Mouse (Mus musculus) neural tube, embryonic 14.5 days (tissue): ENCODE data around the gene Asb10. TPM values are rescaled to one million over a fixed set of nuclear protein-coding genes. Genes with fewer than 3 reads are reported as not detected.

Source experiments
- ATAC-seq: fragments of 200-750 bp; cut with Nextera tagmentation; 2 replicates; pipeline ENCODE4 v1.8.0; 2017; ENCODE audit warnings: low read depth, mild to moderate bottlenecking, moderate TSS enrichment, moderate library complexity
- H3K27ac ChIP-seq: fragments of 300-500 bp; sonication (generic); 2 replicates; pipeline ENCODE4 v1.5.1; 2014; ENCODE audit warnings: low read depth, mild to moderate bottlenecking, control low read depth, low read length, moderate library complexity, mixed read lengths
- H3K27me3 ChIP-seq: fragments of 300-500 bp; sonication (generic); 2 replicates; pipeline ENCODE4 v1.6.1; 2014; ENCODE audit warnings: low read length; ENCODE audit not compliant: control insufficient read depth, insufficient read depth
- H3K36me3 ChIP-seq: fragments of 300-500 bp; sonication (generic); 2 replicates; pipeline ENCODE4 v1.6.1; 2014; ENCODE audit warnings: low read length, mixed read lengths; ENCODE audit not compliant: control insufficient read depth, insufficient read depth
- H3K4me1 ChIP-seq: fragments of 300-500 bp; sonication (generic); 2 replicates; pipeline ENCODE4 v1.6.1; 2014; ENCODE audit warnings: low read length; ENCODE audit not compliant: control insufficient read depth, insufficient read depth
- H3K4me2 ChIP-seq: fragments of 300-500 bp; sonication (generic); 2 replicates; pipeline ENCODE4 v1.6.1; 2014; ENCODE audit warnings: mild to moderate bottlenecking, low read depth, low read length, control low read depth
- H3K4me3 ChIP-seq: fragments of 300-500 bp; sonication (generic); 2 replicates; pipeline ENCODE4 v1.5.1; 2014; ENCODE audit warnings: low read depth, low read length, control low read depth, mixed read lengths
- H3K9ac ChIP-seq: fragments of 300-500 bp; sonication (generic); replicated peaks from 2 replicates; pipeline ENCODE4 v1.6.1; 2014; ENCODE audit warnings: low read depth, mild to moderate bottlenecking, control low read depth, low read length, mixed read lengths
- H3K9me3 ChIP-seq: fragments of 300-500 bp; sonication (generic); 2 replicates; pipeline ENCODE4 v1.6.1; 2016; ENCODE audit warnings: low read length; ENCODE audit not compliant: control insufficient read depth
- WGBS: fragments of 180-500 bp; shearing (Covaris S2); extraction: QIAGEN DNeasy Blood & Tissue Kit; methylation state at CpG from one replicate; pipeline ENCODE4 v1.1.7; 2014; 5-methylcytosine and 5-hydroxymethylcytosine counted together
- polyA plus RNA-seq: library from polyadenylated mRNA; unstranded; fragments of >200 nt; fragmentation: Nextera tagmentation; extraction: Ambion mirVana; gene quantifications from 2 replicates; pipeline ENCODE4 v1.2.1, GENCODE M21; 2014

The Asb10 gene
- polyA plus RNA-seq, 1 experiment from 2014 or later: 0.17 TPM

- Histone ChIP-seq H3K27ac (no peak overlapping the region), H3K4me3 (no peak overlapping the region), H3K36me3 (no peaks in the 10 kb centered on the region), H3K4me2 (no peak overlapping the region), H3K9ac (no peak overlapping the region), H3K9me3 (no peaks in the 10 kb centered on the region), H3K4me1 (no peaks in the 10 kb centered on the region), H3K27me3 (no peaks in the 10 kb centered on the region)
- ATAC-seq: no peak
- 86% methylated on average over 22 of the region's 22 CpGs for WGBS
Measured at GRCm38 (mm10) chr5:24539571-24540296, 1.0 kb downstream of the Asb10 start.

- no peak for ATAC-seq
- Histone ChIP-seq H3K4me3 (no peak overlapping the region), H3K27ac (no peak overlapping the region), H3K4me2 (no peak overlapping the region), H3K9me3 (no peaks in the 10 kb centered on the region), H3K4me1 (no peaks in the 10 kb centered on the region), H3K9ac (no peak overlapping the region), H3K36me3 (no peaks in the 10 kb centered on the region), H3K27me3 (no peaks in the 10 kb centered on the region)
- WGBS: 63% methylated on average over 16 of the region's 16 CpGs
Measured at GRCm38 (mm10) chr5:24537618-24538017, 3.2 kb downstream of the Asb10 start.

- Histone ChIP-seq H3K4me3 (no peak overlapping the region), H3K9ac (no peak overlapping the region), H3K27me3 (no peaks in the 10 kb centered on the region), H3K4me1 (no peaks in the 10 kb centered on the region), H3K9me3 (no peaks in the 10 kb centered on the region), H3K4me2 (no peak overlapping the region), H3K36me3 (no peaks in the 10 kb centered on the region), H3K27ac (no peak overlapping the region)
- no peak for ATAC-seq
- 65% methylated on average over 5 of the region's 5 CpGs for WGBS
Measured at GRCm38 (mm10) chr5:24536511-24536910, 4.3 kb downstream of the Asb10 start.

- ATAC-seq: no peak
- H3K27me3 ChIP-seq: no peaks in the 10 kb centered on the region
- no peak overlapping the region for H3K27ac ChIP-seq
- no peak overlapping the region for H3K4me2 ChIP-seq
- H3K4me1 ChIP-seq: no peaks in the 10 kb centered on the region
- H3K36me3 ChIP-seq: no peaks in the 10 kb centered on the region
- H3K9me3 ChIP-seq: no peaks in the 10 kb centered on the region
- no peak overlapping the region for H3K9ac ChIP-seq
- no peak overlapping the region for H3K4me3 ChIP-seq
- WGBS: 82% methylated on average over 3 of the region's 3 CpGs
Measured at GRCm38 (mm10) chr5:24535731-24536130, 5.0 kb downstream of the Asb10 start.

GRCm38 (mm10) chr5:24534292-24534691 is 6.5 kb downstream of the Asb10 start:
- no peaks in the 10 kb centered on the region for H3K4me1 ChIP-seq
- H3K27me3 ChIP-seq: no peaks in the 10 kb centered on the region
- WGBS: 61% methylated on average over 5 of the region's 5 CpGs
- H3K9ac ChIP-seq: no peak overlapping the region
- no peaks in the 10 kb centered on the region for H3K36me3 ChIP-seq
- H3K4me2 ChIP-seq: no peak overlapping the region
- no peak for ATAC-seq
- H3K4me3 ChIP-seq: no peak overlapping the region
- no peak overlapping the region for H3K27ac ChIP-seq
- H3K9me3 ChIP-seq: no peaks in the 10 kb centered on the region

- H3K4me1 ChIP-seq: no peaks in the 10 kb centered on the region
- H3K4me3 ChIP-seq: no peak overlapping the region
- H3K9me3 ChIP-seq: no peaks in the 10 kb centered on the region
- H3K27ac ChIP-seq: no peak overlapping the region
- 52% methylated on average over 11 of the region's 11 CpGs for WGBS
- no peak overlapping the region for H3K4me2 ChIP-seq
- ATAC-seq: no peak
- H3K9ac ChIP-seq: no peak overlapping the region
- H3K27me3 ChIP-seq: peaks cover 4% of the 10 kb centered on the region
- no peaks in the 10 kb centered on the region for H3K36me3 ChIP-seq
Measured at GRCm38 (mm10) chr5:24533391-24533790, 7.4 kb downstream of the Asb10 start.

GRCm38 (mm10) chr5:24530042-24530689 is 10.6 kb downstream of the Asb10 start:
- Histone ChIP-seq H3K27ac (peak overlapping the region; percentile 12; the same call in 1 of the 2 replicates), H3K27me3 (peaks cover 15% of the 10 kb centered on the region), H3K36me3 (no peaks in the 10 kb centered on the region), H3K4me1 (peaks cover 14% of the 10 kb centered on the region), H3K4me3 (no peak overlapping the region), H3K9ac (no peak overlapping the region), H3K9me3 (no peaks in the 10 kb centered on the region), H3K4me2 (no peak overlapping the region)
- ATAC-seq: peak; percentile 55
- WGBS: 11% methylated on average over 24 of the region's 24 CpGs

- peaks cover 20% of the 10 kb centered on the region for H3K27me3 ChIP-seq
- WGBS: 12% methylated on average over 6 of the region's 6 CpGs
Measured at GRCm38 (mm10) chr5:24527780-24528179, 13.0 kb downstream of the Asb10 start.

GRCm38 (mm10) chr5:24526889-24527230 is 13.9 kb downstream of the Asb10 start, which contains the start of gene Gbx1:
Gbx1 (minus strand) TSS chr5:24527202.
- WGBS: under 1% methylated on average over 19 of the region's 49 CpGs
- peak within 1 kb of the TSS; percentile 64 for H3K27ac ChIP-seq
- peak within 1 kb of the TSS; percentile 68 for H3K9ac ChIP-seq
- H3K27me3 ChIP-seq: peaks cover 20% of the 10 kb centered on the region
- peak; percentile 23 for ATAC-seq
- no peaks in the 10 kb centered on the region for H3K36me3 ChIP-seq
- H3K4me1 ChIP-seq: peaks cover 14% of the 10 kb centered on the region
- no peaks in the 10 kb centered on the region for H3K9me3 ChIP-seq
- peak within 1 kb of the TSS; percentile 80 for H3K4me2 ChIP-seq
- H3K4me3 ChIP-seq: peak within 1 kb of the TSS; percentile 48

More at GRCm38 (mm10) chr5:24527780-24528179, 13.0 kb downstream of the Asb10 start:
- Histone ChIP-seq H3K4me1 (peaks cover 14% of the 10 kb centered on the region), H3K4me2 (0 out of 2 replicates have a peak overlapping the region, but pooled peaks have one; percentile 9), H3K36me3 (no peaks in the 10 kb centered on the region), H3K9ac (no peak overlapping the region), H3K4me3 (no peak overlapping the region), H3K27ac (0 out of 2 replicates have a peak overlapping the region, but pooled peaks have one; percentile 4), H3K9me3 (no peaks in the 10 kb centered on the region)
- no peak for ATAC-seq
